Mouse (Mus musculus) embryonic facial prominence, embryonic 11.5 days (tissue): ENCODE results near the gene Atp5g3. TPM values are rescaled to one million over a fixed set of nuclear protein-coding genes. Genes with fewer than 3 reads are reported as not detected.
"Not testable (repeated sequence)": the region's sequence is repeated elsewhere in the genome, so short reads cannot be mapped to it uniquely, and the experiment has no call there.

Experiments used
- ATAC-seq: fragments of 200-750 bp; cut with Nextera tagmentation; replicated peaks from 2 replicates; pipeline ENCODE4 v1.8.0; 2017; ENCODE audit warnings: low read depth; ENCODE audit not compliant: insufficient number of reproducible peaks, low FRiP score, low TSS enrichment
- DNase-seq: peaks from one replicate; pipeline ENCODE4 v3.0.0-alpha.2; 2015; ENCODE audit warnings: low spot score
- H3K27ac ChIP-seq: fragments of 300-500 bp; sonication (generic); replicated peaks from 2 replicates; pipeline ENCODE4 v1.5.1; 2014; ENCODE audit warnings: mild to moderate bottlenecking, low read depth, low read length, control low read depth
- H3K27me3 ChIP-seq: fragments of 300-500 bp; sonication (generic); 2 replicates; pipeline ENCODE4 v1.6.1; 2014; ENCODE audit warnings: mild to moderate bottlenecking, low read length, moderate library complexity, mixed read lengths; ENCODE audit not compliant: control insufficient read depth, insufficient read depth
- H3K36me3 ChIP-seq: fragments of 300-500 bp; sonication (generic); replicated peaks from 2 replicates; pipeline ENCODE4 v1.6.1; 2014; ENCODE audit warnings: low read depth, mild to moderate bottlenecking, low read length, moderate library complexity, mixed read lengths; ENCODE audit not compliant: control insufficient read depth, insufficient read depth
- H3K4me1 ChIP-seq: fragments of 300-500 bp; sonication (generic); 2 replicates; pipeline ENCODE4 v1.6.1; 2014; ENCODE audit warnings: low read length, mixed read lengths; ENCODE audit not compliant: control insufficient read depth, insufficient read depth
- H3K4me2 ChIP-seq: fragments of 300-500 bp; sonication (generic); 2 replicates; pipeline ENCODE4 v1.6.1; 2014; ENCODE audit warnings: low read depth, mild to moderate bottlenecking, control low read depth, low read length, moderate library complexity
- H3K4me3 ChIP-seq: fragments of 300-500 bp; sonication (generic); 2 replicates; pipeline ENCODE4 v1.5.1; 2014; ENCODE audit warnings: low read depth, low read length, control low read depth
- H3K9ac ChIP-seq: fragments of 300-500 bp; sonication (generic); replicated peaks from 2 replicates; pipeline ENCODE4 v1.6.1; 2014; ENCODE audit warnings: mild to moderate bottlenecking, control low read depth, low read length
- H3K9me3 ChIP-seq: fragments of 300-500 bp; sonication (generic); replicated peaks from 2 replicates; pipeline ENCODE4 v1.6.1; 2016; ENCODE audit warnings: mild to moderate bottlenecking, low read length, inconsistent platforms, mixed read lengths; ENCODE audit not compliant: control insufficient read depth
- WGBS: fragments of 180-500 bp; shearing (Covaris S2); extraction: QIAGEN DNeasy Blood & Tissue Kit; methylation state at CpG from one replicate; pipeline ENCODE4 v1.1.7; 2014; 5-methylcytosine and 5-hydroxymethylcytosine counted together
- polyA plus RNA-seq: library from polyadenylated mRNA; unstranded; fragments of >200 nt; fragmentation: Nextera tagmentation; extraction: Ambion mirVana; gene quantifications from 2 replicates; pipeline ENCODE4 v1.2.1, GENCODE M21; 2014

Gene Atp5g3
- polyA plus RNA-seq, 1 experiment from 2014 or later = 890 TPM

- DNase-seq (peak; percentile 50), ATAC-seq (peak; percentile 72)
- no peaks in the 10 kb centered on the region for H3K4me1 ChIP-seq
- no peaks in the 10 kb centered on the region for H3K27me3 ChIP-seq
- no peaks in the 10 kb centered on the region for H3K9me3 ChIP-seq
- peak overlapping the region; percentile 88 for H3K27ac ChIP-seq
- WGBS = under 1% methylated on average over 45 of the region's 50 CpGs
- peak overlapping the region; percentile 98 for H3K9ac ChIP-seq
- peaks cover 22% of the 10 kb centered on the region for H3K36me3 ChIP-seq
- H3K4me3 ChIP-seq = peak overlapping the region; percentile 99
- H3K4me2 ChIP-seq = peak overlapping the region; percentile 79
Measured at GRCm38 (mm10) chr2:73910571-73911174, 453 bp downstream of the Atp5g3 start.

DNA sequence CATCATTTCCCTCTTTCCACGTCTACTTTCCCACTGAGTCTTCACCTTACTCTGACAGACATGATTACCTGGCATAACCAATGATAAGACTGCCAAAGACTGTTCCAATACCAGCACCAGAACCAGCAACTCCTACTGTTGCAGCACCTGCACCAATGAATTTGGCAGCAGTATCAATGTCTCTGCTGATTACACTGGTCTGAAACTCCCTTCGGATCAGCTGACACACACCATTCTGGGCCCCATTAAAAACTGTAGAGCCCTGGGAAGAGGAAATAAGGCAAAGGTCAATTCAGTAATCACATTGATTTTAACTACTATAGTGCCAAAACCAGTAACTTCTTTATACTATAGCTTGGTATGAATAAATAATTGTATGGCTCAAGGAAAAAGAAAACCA, 2.0 kb downstream of the Atp5g3 start:
- Histone ChIP-seq H3K27ac (no peak overlapping the region), H3K27me3 (no peaks in the 10 kb centered on the region), H3K4me1 (no peaks in the 10 kb centered on the region), H3K9me3 (no peaks in the 10 kb centered on the region), H3K4me3 (no peak overlapping the region), H3K36me3 (peaks cover 22% of the 10 kb centered on the region), H3K4me2 (no peak overlapping the region), H3K9ac (no peak overlapping the region)
- no peak for ATAC-seq
- 89% methylated on average over 2 of the region's 2 CpGs for WGBS
- DNase-seq = no peak

GRCm38 (mm10) chr2:73904679-73905078, 6.4 kb downstream of the Atp5g3 start:
- H3K4me3 ChIP-seq, H3K9me3 ChIP-seq, ATAC-seq, H3K9ac ChIP-seq, H3K4me2 ChIP-seq, H3K27me3 ChIP-seq, DNase-seq, H3K4me1 ChIP-seq, H3K27ac ChIP-seq: not testable (repeated sequence)
- H3K36me3 ChIP-seq = peaks cover 22% of the 10 kb centered on the region

- 90% methylated on average over 2 of the region's 2 CpGs for WGBS
- Histone ChIP-seq H3K9me3 (no peaks in the 10 kb centered on the region), H3K4me3 (no peak overlapping the region), H3K36me3 (peaks cover 16% of the 10 kb centered on the region), H3K27ac (no peak overlapping the region), H3K4me2 (no peak overlapping the region), H3K4me1 (no peaks in the 10 kb centered on the region), H3K27me3 (no peaks in the 10 kb centered on the region), H3K9ac (no peak overlapping the region)
- no peak for ATAC-seq
- DNase-seq = no peak
Measured at GRCm38 (mm10) chr2:73903536-73903935, 7.6 kb downstream of the Atp5g3 start.

- H3K4me1 ChIP-seq, DNase-seq, H3K27ac ChIP-seq, H3K9me3 ChIP-seq, H3K27me3 ChIP-seq, H3K36me3 ChIP-seq, H3K9ac ChIP-seq, H3K4me3 ChIP-seq, ATAC-seq, H3K4me2 ChIP-seq: not testable (repeated sequence)
- 94% methylated on average over 3 of the region's 3 CpGs for WGBS
Measured at GRCm38 (mm10) chr2:73902328-73902727, 8.8 kb downstream of the Atp5g3 start.

GRCm38 (mm10) chr2:73901169-73901568, 10.0 kb downstream of the Atp5g3 start:
- H3K27ac ChIP-seq = no peak overlapping the region
- H3K4me1 ChIP-seq = no peaks in the 10 kb centered on the region
- DNase-seq = no peak
- no peak for ATAC-seq
- H3K9ac ChIP-seq = no peak overlapping the region
- no peaks in the 10 kb centered on the region for H3K27me3 ChIP-seq
- no peak overlapping the region for H3K4me2 ChIP-seq
- no peaks in the 10 kb centered on the region; the same call in 1 of the 2 replicates for H3K36me3 ChIP-seq
- H3K4me3 ChIP-seq = no peak overlapping the region
- H3K9me3 ChIP-seq = no peaks in the 10 kb centered on the region

DNA sequence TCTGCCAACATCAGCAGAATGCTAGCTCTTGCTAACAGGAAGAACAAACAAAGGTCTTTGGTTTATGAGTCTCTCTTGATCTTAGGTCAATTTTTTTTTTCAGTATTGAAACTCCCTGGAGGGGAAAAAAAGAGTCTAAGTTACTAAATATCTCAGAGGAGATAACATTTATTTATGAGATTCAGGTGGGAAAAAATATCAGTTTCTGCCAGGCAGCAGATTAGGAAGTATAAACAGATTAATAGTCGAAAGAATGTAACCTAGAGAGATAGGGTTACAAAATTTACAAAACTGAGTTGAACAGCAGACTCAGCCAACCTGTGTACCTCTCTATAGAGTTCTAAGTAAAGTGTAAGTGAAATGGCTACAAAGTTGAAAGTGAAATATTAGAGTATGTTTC, 10.8 kb downstream of the Atp5g3 start:
- WGBS = 73% methylated on average over 1 of the region's 1 CpGs
- H3K4me3 ChIP-seq = no peak overlapping the region
- ATAC-seq = no peak

GRCm38 (mm10) chr2:73896919-73897318, 14.2 kb downstream of the Atp5g3 start:
- not testable (repeated sequence) for H3K4me2 ChIP-seq, ATAC-seq
- 59% methylated on average over 4 of the region's 4 CpGs for WGBS

More for the DNA sequence above, 10.8 kb downstream of the Atp5g3 start:
- H3K9ac ChIP-seq = no peak overlapping the region
- H3K27me3 ChIP-seq = no peaks in the 10 kb centered on the region
- no peaks in the 10 kb centered on the region for H3K4me1 ChIP-seq
- DNase-seq = no peak
- no peaks in the 10 kb centered on the region; the same call in 1 of the 2 replicates for H3K36me3 ChIP-seq
- no peaks in the 10 kb centered on the region for H3K9me3 ChIP-seq
- no peak overlapping the region for H3K27ac ChIP-seq
- no peak overlapping the region for H3K4me2 ChIP-seq

More at GRCm38 (mm10) chr2:73896919-73897318, 14.2 kb downstream of the Atp5g3 start:
- not testable (repeated sequence) for H3K27me3 ChIP-seq, H3K36me3 ChIP-seq, H3K4me3 ChIP-seq, H3K4me1 ChIP-seq, H3K9ac ChIP-seq, H3K9me3 ChIP-seq, DNase-seq, H3K27ac ChIP-seq
